Mouse (Mus musculus) kidney, postnatal 10 days (tissue): ENCODE results near the gene Upp2.

Source experiments
- DNase-seq: peaks from one replicate; pipeline ENCODE4 v3.0.0; 2021; ENCODE audit warnings: mixed read lengths

Upp2 gene

DNA sequence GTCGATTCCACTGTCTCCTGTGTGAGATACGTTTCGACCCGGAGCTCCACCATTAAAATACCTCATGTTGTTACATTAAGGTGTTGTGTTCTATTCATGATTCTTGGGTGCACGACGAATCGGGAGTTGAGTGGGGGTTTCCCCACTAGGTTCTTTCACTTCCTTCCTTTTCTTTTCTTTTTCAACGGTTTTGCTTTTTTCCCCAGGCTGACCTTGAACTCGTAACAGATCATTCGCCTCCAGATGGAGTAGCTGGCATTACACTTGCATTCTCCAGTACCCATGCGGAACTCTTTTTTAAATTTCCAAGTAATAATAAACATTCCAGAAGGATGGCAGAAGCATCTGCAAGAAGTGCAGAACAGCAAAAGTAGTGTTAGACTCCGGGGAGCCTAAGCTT lies 58.1 kb downstream of the Upp2 start:
- DNase-seq: no peak

DNA sequence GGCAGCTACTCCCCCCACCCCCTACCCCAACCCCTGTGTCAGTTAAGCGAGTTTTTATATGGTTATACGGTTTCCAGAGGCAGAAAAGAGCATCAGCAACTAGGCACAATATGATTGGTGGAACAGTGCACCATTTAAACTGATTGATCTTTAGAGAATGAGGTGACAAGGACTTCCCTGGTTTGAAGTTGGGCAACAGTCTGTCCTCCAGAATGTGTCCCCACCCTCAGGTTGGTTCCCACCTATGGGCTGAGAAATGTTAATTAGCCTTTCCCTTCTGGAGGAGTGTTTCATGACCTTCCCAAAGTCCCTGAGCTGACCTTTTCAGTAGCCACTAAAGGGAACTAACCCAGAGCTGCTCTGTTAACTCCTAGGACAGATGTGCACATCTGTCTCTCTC lies 58.6 kb downstream of the Upp2 start:
- no peak for DNase-seq

DNA sequence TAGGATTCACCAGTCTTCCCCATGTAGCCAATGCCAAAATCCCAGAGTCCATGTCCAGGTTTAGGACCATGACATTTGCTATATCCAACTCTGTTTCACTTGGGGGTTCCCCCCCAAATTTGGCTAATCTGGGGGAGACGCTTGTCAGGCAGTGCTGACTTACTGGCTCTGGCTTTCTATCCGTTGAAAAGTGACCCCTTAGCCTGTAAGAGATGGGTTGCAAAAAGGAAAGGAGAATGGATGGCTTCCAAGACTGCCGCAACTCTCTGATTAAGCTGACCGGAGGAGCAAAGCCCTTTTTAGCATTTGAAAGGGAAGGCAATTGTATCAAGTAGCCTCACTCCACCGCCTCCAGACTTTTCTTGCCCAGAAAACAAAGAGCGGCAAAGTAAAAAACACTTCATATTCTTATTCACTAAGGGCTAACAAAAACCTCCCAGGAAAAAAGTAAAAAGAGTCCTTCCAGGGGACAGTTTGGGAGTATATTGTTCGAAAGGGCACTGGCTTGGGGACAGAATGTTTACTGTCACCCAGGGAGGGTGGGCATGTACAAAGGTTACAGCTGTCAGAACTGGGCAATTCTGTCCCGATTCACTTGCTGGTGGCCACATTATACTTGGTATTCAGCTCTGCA lies 59.2 kb downstream of the Upp2 start:
- no peak for DNase-seq

DNA sequence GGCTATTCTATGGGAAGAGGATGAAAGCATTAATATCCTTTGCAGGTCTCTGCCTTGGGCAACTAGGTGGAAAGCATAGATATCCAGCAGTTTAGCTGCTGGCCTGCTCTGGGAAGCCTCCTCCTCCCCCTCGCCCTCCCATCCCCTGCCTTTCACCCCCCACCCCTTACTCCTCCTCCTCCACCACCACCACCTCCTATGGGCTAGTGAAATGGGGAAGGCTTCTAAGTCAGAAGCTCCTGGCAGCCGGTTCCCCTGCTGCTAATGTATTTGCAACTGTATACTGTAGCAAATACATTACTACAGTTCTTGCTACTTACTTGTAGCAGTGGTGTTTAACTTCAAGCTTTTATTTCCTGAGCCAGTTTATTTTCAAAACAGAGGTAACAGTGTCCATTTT lies 60.9 kb downstream of the Upp2 start:
- DNase-seq: no peak

DNA sequence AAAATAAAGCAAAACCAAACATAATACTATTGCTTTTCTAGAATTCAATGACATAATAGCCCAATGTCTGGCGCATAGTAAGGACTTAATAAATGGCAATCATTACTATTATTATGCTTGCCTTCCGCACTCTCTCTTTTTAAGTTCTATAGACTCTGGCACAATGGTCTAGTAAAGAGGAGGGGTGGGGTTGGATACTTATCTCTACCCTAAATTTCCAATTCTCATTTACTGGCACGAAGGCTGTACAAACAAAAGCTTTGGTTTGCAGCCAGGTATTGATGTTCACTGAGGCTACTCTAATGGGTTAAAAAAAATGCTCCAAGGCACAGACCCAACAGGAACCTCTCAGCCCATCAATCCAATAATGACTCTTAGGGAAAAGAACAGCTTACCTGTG lies 61.9 kb downstream of the Upp2 start:
- no peak for DNase-seq

DNA sequence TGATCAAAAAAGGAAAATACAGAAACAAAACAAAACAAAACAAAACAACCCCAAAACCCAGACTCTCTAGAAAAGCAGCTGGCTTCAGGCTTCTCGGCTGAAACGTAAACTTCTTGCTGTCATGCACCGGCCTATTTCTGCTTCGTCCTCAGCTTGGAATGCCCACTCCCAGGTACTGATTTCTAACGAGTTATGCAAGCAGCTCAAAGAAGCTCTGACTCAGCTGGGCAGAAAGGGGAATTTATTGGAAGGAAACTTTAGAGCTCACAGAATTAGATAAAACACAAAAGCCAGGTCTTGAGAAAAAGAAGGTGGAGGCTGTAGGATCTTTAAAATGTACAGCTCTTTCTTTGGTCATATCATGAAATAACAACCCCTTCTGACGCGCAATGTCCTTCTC lies 62.3 kb downstream of the Upp2 start:
- DNase-seq: no peak

DNA sequence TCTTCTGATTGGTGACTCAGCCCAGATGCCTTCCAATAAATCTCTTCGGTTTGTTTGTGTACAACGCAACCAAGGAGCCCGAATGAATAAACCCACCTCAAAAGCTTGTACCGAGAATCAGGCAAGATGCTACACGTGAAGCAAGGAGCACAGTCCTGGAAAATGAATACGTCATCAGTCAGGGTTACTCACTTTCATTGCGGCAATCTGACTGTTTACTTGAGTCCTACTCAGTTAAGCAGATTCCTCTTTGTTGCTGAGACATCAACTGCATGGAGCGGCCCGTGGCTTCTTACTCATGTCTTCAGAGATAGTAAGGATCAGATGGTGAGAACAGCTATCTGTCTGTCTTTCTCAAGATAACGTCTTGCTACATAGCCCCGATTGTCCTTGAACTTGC lies 66.7 kb downstream of the Upp2 start:
- no peak for DNase-seq

DNA sequence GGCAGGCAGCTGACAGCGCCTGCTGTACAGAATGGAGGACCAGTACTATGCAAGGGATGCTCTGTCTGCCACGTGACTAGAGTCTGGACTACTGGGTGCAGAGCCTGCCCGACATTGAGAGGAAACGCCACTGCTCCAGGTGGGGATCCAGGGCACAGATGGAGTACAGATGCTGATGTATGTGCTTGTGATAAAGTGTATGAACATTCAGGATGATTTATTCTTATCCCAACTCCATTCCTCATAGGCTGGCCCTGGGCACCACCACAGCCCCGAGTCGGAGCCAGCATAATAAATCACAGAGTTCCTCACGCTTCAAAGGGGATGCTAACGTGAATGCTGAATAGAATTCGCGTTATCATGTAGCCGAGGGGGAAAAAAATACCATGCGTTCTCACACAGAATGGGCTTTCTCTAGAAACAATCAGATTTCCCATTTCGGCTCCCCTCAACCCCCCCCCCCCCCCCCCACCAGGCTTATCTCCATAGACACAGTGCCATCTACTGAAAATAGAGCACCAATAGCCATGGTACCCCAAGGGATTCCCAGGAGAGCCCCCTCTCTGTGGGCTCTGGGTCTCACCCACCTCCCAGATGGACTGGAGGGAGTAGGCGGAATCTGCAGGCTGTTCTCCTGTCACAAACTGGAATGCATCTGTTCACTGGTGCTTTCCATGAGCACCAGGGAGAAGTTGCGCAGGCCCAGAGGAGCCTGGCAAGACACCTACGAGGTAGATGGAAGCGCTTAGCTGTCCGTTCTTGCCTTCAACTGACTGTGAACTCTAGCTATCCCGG lies 74.9 kb downstream of the Upp2 start:
- no peak for DNase-seq

DNA sequence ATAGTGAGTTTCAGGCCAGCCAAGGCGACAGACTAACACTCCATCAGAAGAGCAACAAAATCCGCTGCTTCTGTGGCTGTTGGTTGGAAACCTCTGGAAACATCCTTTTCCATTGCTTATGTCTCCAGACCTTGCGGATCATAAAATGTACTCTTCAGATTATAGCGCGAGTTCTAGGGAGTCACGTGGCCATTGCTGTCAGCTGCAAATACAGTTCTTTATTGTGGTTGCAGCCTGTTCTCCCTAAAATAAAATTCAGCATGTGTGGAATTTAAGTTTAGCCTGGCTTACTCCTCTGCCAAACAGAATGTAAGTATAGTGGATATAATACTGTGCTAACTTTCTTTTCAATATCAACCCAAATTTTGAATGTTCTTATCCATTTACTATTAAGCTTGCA lies 78.6 kb downstream of the Upp2 start:
- DNase-seq: no peak

DNA sequence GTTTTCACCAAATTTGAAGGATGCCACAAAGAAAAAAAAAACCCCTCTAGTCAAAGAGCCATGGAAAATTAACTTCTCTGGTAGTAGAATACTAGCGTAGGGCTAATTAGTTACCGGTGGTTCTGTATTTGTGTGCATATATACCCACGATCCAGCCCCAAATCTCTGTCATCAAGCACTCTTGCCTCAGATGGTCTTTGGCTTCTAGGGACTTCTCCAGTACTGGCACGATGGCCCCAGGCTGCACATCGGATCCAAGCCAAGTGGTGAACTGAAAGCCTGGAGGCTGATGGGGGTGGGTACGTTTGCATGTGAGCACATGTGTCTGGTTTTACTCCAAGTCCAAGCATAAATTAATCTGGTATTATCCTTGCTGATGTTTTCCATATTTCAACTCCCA lies 88.1 kb downstream of the Upp2 start:
- no peak for DNase-seq

DNA sequence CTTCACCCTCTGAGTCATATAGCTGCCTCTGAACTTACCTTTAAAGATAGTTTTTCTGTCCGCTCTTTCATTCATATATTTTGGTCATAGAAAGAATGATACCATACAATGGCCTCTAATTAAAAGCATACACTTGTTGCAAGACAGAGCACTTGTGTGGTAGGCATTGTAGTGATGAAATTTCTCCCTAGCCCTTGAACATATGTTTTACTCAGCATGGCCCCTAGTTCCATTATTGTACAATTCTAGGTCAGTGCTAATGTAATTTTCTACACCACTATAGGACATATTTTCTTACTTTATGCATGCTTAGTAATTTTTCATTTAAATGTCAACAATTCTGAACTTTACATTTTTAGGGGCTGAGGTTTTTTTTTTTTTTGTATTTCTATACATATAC lies 89.9 kb downstream of the Upp2 start:
- DNase-seq: no peak

DNA sequence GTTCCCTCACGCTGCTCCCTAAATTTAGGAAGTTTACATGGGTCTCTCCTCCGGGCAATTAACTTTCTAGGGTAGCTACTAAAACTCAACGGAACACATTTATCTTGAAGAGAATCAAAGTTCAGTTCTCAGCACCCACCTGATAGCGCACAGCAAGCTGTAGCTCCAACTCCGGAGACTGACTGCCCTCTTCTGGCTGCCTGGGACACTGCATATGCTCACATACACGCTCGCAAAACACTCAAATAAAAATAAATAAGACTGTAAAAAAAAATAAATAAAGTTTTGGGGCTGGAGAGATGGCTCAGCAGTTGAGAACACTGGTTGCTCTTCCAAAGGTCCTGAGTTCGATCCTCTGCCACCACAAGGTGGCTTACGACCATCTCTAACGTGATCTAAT lies 90.8 kb downstream of the Upp2 start:
- DNase-seq: no peak

DNA sequence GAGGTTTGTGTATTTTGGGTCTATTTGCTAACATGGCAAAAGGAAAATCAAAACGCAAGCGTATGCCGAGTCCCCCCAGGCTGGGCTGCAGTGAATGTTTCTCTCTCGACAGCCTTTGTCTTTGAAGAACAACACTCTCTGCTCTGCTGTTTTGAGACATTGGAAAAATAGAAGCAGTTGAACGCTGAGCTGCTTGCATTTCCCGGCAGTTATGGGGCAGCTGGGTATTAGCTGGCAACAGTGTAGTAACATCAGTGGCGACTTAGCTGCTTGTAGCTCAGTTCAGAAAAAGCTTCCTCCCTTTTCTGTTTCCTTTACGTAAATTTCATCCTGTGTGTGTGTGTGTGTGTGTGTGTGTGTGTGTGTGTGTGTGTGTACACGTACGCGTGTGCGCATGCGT lies 93.5 kb downstream of the Upp2 start:
- no peak for DNase-seq

DNA sequence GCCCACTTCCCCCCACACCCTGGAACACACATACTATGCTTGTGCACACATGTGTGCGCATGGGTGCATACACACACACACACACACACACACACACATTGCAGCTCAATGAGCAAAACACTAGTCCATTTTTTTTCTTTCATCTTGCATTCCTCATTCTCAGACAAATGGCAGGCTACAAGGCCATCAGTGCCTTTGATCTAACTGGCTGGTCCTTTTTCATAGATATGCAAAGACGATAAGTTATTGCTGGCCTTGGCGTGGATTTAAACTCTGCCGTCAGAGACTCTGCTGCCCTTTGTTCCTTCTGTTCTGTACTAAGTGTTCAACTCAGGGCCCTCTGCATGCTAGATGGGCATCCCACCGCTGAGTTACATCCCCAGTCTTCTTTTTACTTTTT lies 94.0 kb downstream of the Upp2 start:
- no peak for DNase-seq

DNA sequence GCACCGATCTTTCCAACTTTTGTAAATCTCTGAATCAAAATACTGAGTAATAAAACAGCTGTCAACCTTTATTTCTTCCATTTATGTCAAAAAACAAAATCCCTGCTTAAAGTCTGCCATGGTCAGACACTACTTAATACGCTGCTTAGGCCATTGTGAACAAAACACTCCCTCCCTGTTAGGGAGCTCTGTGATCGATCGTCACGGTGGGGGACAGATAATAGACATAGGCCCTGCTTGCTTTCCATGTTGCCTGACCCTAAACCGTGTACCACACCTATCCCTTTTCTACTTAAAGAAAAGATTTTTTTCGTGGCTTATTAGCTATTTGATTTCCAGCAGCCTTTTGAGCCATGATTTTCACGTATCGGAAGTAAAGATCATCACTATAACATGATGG lies 95.6 kb downstream of the Upp2 start:
- no peak for DNase-seq

DNA sequence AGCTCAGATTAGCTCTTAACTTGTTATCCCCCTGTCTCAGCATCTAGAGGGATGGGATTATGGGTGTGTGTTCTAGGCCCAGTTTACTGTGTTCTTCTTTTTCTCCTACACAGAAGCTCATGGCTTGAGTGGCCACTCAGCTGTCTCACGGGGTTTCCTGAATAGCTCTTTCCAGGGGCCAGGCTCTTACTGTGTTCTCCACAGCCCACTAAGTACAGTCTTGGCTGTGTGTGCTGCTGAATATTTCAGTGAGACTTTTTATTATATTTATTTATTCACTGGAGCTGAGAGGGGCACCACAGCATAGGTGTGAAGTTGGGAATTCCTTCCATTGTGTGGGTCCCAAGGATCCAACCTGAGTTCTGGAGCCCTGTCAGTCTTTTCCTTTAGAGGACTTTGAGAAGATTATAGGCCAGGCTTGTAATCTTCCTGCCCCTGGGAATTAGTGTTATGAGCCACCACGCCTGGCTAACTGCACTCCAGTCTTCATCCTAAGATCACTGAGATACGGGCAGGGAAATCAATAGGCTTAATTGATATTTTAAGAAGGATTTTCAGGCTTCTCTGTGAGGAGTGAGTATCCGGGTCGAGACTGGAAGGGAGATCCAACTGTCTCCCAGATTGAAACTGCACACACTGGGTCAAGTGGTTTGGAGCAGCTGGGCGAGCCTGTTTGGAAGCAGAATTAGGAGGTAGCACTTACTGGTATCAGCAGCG lies 96.5 kb downstream of the Upp2 start:
- no peak for DNase-seq

DNA sequence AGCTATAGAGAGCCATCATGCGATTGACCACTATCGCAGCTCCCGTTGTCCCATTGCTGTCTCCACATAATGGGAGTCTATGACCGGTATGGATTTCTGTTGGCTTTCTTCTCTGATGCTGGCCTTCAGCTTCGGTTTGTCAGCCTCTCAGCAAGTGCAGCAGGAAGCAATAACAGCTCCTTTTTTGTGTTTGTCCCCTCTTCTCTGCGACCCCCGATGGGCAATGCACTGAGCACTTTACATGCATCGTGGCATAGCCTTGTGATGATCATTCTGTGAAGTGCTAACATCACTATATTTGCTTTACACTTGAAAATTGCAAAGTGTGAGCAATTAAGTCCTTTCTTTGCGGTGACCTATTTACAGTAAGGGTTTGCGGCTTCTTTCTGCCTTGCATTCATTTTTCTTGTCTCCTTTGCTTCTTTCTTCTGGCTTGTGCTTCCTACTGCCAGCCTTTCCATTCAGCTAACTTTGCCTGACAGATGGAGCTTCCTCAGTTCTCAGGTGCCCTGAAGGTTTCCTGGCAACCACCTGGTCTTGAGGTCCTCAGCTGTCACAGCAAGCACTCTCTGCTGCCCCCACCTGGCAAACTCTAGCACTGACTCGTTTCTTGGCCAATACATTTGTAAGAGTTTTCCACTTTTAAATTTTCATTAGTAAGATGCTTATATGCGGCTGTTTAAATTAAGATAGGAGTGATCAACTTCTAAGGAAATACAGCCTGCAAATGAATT lies 98.2 kb downstream of the Upp2 start:
- peak; percentile 84 for DNase-seq

DNA sequence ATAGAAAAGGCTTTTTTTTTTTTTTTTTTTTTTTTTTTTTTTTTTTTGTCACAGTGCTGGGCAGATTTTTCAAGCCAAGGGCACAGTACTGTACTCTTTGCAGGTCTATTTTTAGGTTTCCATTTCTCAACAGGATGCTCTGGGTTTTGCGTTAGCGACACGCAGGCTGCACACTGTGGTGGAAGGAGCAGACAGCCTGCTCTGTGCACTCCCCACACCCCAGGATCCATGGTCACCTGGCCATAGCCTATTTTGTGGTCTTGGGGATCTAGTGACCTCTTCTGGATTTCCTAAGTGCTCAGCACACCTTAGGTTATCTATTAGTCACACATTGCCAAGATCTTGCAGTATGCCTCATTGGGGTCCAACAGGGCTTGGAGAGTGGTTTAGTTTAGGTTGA lies 100.2 kb downstream of the Upp2 start:
- DNase-seq: no peak

DNA sequence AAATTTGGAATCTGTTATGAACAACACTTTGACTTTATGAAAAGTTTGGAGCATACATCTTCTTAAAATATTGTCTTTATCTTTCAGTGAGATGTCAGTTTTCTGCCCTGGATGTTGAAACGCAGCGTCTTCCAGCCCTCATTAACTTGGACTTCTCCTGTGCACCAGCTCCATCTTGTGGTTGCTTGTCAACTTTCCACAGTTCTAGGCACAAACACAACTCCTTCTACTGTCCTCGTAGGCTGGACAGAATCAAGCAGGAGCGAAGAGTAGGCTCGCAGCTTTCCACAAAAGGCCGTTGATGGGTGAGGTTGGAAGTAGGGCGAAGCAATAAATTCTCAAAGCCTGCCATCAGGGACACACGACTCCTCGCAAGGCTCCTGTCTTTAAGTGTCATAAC lies 100.9 kb downstream of the Upp2 start:
- DNase-seq: peak; percentile 78

DNA sequence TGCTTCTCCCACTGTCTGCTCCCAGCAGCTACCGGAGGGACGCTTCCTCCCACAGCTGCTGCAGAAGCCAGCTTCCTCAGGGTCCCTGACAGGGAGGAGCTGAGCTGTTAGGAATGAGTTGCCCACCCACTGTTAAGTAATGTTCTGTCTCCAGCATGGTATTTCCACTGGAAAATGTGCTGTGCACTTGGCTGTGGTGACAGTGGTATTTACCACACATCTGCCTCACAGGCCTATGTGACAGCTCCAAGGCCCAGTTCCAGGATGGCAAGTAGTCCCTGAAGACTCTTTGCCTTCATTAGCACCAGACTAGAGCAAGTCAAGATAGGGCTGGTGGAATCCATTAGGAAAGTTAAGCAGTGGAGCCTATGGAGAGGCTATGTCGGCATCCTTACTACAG lies 102.0 kb downstream of the Upp2 start:
- DNase-seq: no peak

DNA sequence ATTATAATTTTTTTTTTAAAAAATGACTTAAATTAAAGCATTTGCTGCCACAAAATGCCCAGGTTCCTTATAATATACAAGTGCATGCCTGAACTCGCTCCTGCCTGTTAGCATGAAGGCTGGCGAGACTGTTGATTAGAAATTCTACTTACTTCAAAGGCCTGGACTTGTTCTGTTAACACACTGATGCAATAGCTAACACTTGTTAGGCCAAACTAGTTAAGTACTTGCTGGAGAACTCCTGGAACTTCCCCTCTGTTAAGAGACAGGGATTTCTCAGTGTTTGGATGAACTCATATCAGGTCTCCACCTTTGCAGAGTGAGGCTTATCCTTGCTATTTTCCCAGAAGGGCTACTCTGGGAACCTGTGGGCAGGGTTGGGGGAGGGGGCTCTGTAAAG lies 105.4 kb downstream of the Upp2 start:
- no peak for DNase-seq

DNA sequence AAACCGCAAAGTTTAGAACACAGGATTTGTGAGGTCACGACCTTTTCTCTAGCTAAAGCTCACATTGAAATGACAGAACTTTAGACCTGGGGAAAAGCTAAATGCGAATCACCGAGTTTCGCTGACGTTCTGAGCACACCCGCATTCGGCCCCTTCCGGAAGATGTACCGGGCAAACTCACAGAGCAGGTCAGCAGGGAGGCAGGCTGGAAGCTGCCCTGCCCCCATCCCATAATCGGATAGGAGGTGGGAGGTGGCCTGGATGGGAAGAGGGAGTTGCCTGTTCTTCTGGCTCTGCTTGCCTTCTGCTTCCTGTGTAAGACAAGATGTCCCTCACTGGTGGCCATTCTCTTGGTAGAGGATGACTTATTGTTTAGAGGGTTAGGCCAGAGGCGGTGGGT lies 112.9 kb downstream of the Upp2 start:
- peak; percentile 30 for DNase-seq

DNA sequence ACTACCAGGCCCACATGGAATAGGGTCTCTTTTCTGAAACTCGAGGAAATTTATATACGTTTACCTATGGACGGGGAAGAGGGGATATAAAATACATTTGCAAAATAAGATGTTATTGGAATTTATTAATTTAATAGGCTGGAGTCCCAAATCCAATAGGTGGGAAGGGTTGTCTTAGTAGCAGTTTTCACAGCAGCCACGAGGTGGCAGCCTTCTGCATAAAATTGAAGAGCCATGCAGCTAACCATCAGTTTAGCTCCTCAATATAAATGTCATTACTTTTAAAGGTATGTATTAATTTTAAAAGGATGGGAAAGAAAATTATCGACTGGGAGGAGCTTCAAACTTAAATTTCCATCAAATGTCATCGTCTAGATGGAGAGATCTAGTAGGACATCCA lies 113.7 kb downstream of the Upp2 start:
- DNase-seq: peak; percentile 81

DNA sequence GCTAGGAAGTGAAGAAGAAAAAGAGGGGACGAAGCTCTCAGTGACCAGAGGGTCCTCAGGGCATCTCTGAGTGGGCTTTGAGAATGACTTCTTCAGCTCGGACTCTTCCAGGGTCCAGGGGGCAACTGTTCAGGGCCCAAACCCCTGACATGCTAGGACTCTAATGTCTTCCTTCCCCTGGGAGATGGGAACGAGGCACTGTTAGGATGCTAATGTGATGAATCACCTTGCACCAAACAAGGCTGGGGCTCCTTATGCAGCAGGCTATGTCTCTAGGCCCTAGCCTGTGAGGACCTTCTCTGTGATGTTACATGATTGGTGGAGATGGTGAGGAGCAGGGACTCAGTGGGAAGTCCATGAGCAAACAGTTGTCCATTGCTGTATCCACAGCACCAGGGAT lies 114.3 kb downstream of the Upp2 start:
- DNase-seq: no peak
